Mouse (Mus musculus) MEL (cell line): ENCODE results near the gene Cltc.

Experiments used
- CHD1 ChIP-seq: IDR thresholded peaks from 2 replicates; pipeline ENCODE4 v1.6.1; 2012; ENCODE audit warnings: low read depth, mild to moderate bottlenecking, inconsistent platforms, low read length, improper control_type of control experiment
- CTCF ChIP-seq, 3 experiments: IDR thresholded peaks in 2 of 3; conservative IDR thresholded peaks in 1 of 3; 2 replicates each; pipeline ENCODE4 v1.5.1; 2011 to 2012; ENCODE audit warnings: low read length in 3 of 3, low read depth in 2 of 3, mild to moderate bottlenecking in 2 of 3, improper control_type of control experiment in 1 of 3, inconsistent platforms in 1 of 3, mixed read lengths in 1 of 3, moderate library complexity in 1 of 3; ENCODE audit not compliant: control insufficient read depth in 1 of 3, insufficient read depth in 1 of 3, poor library complexity in 1 of 3, severe bottlenecking in 1 of 3
- E2F4 ChIP-seq: IDR thresholded peaks from 2 replicates; pipeline ENCODE4 v1.6.1; 2011; ENCODE audit warnings: low read depth, low read length, improper control_type of control experiment, borderline replicate concordance
- EP300 ChIP-seq, 2 experiments: IDR thresholded peaks; 2 replicates each; pipeline ENCODE4 v1.6.1; 2011; ENCODE audit warnings: improper control_type of control experiment in 2 of 2, low read length in 2 of 2, low read depth in 1 of 2, mild to moderate bottlenecking in 1 of 2
- GABPA ChIP-seq: IDR thresholded peaks from 2 replicates; pipeline ENCODE4 v1.6.1; 2012; ENCODE audit warnings: low read depth, mild to moderate bottlenecking, inconsistent platforms, low read length, improper control_type of control experiment, moderate library complexity
- KAT2A ChIP-seq: conservative IDR thresholded peaks from 2 replicates; pipeline ENCODE4 v1.6.1; 2012; ENCODE audit warnings: low read depth, low read length, improper control_type of control experiment, inconsistent platforms
- POLR2AphosphoS2 ChIP-seq: IDR thresholded peaks from 2 replicates; pipeline ENCODE4 v1.6.1; 2011; ENCODE audit warnings: low read length, improper control_type of control experiment
- RAD21 ChIP-seq: IDR thresholded peaks from 2 replicates; pipeline ENCODE4 v1.6.1; 2011; ENCODE audit warnings: mild to moderate bottlenecking, low read depth, low read length, improper control_type of control experiment
- SIN3A ChIP-seq: IDR thresholded peaks from 2 replicates; pipeline ENCODE4 v1.6.1; 2012; ENCODE audit warnings: low read length, improper control_type of control experiment, inconsistent platforms
- SMC3 ChIP-seq: IDR thresholded peaks from 2 replicates; pipeline ENCODE4 v1.6.1; 2011; ENCODE audit warnings: low read depth, low read length, improper control_type of control experiment
- TCF12 ChIP-seq: IDR thresholded peaks from 2 replicates; pipeline ENCODE4 v1.6.1; 2014; ENCODE audit warnings: low read depth, mild to moderate bottlenecking, inconsistent platforms, low read length, improper control_type of control experiment, moderate library complexity
- USF1 ChIP-seq: IDR thresholded peaks from 2 replicates; pipeline ENCODE4 v1.6.1; 2014; ENCODE audit warnings: low read depth, mild to moderate bottlenecking, inconsistent platforms, low read length, improper control_type of control experiment, moderate library complexity
- ZKSCAN1 ChIP-seq: IDR thresholded peaks from 2 replicates; pipeline ENCODE4 v1.6.1; 2012; ENCODE audit warnings: low read depth, mild to moderate bottlenecking, inconsistent platforms, low read length, improper control_type of control experiment, moderate library complexity
- ZNF384 ChIP-seq: IDR thresholded peaks from 2 replicates; pipeline ENCODE4 v1.6.1; 2012; ENCODE audit warnings: low read depth, mild to moderate bottlenecking, inconsistent platforms, low read length, improper control_type of control experiment

DNA sequence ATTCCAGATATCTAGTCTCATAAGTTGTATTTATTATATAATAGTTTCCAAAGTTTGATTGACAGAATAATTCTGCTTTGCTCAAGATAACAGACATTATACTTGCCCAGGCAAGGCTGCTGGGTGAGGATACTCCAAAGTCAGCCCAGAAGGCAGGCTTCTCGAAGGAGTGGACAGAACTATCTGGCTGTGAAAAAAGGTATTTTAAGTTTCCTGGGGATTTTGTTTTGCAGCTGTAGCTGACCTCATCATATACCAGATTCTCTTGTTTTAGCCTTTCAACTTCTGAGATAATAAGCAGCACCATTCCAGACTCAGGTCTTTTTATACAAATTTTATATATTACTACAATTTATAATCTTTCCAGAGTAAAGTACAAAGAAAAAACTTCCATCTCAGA lies 107.8 kb downstream of the Cltc start:
- TF ChIP-seq CHD1 (no peak), ZKSCAN1 (no peak), ZNF384 (no peak), CTCF (IDR thresholded peaks at IDR 0.05 in 2 of 3, conservative IDR thresholded peaks at IDR 0.05 in 1 of 3; ENCODE audit: control insufficient read depth in 1 of 3, insufficient read depth in 1 of 3, low read depth in 2 of 3, low read length in 3 of 3, poor library complexity in 1 of 3, severe bottlenecking in 1 of 3) (no peak), RAD21 (no peak), GABPA (no peak), USF1 (no peak), POLR2AphosphoS2 (no peak), TCF12 (no peak), EP300 (IDR thresholded peaks at IDR 0.05; ENCODE audit: low read depth in 1 of 2, low read length in 2 of 2) (no peak), KAT2A (no peak), SIN3A (no peak), E2F4 (no peak), SMC3 (no peak)
